Mouse (Mus musculus) midbrain, postnatal 0 days (tissue): ENCODE results near the gene Tacc2. TPM values are rescaled to one million over a fixed set of nuclear protein-coding genes. Genes with fewer than 3 reads are reported as not detected.

Source experiments
- ATAC-seq: fragments of 200-750 bp; cut with Nextera tagmentation; 2 replicates; pipeline ENCODE4 v1.8.0; 2017; ENCODE audit warnings: moderate number of reproducible peaks, mild to moderate bottlenecking, moderate TSS enrichment, moderate library complexity; ENCODE audit not compliant: low FRiP score
- DNase-seq: peaks from one replicate; pipeline ENCODE4 v3.0.0-alpha.2; 2015; ENCODE audit warnings: low spot score
- H3K27ac ChIP-seq: fragments of 300-500 bp; sonication (generic); 2 replicates; pipeline ENCODE4 v1.5.1; 2014; ENCODE audit warnings: low read depth, mild to moderate bottlenecking, low read length, mixed read lengths
- H3K27me3 ChIP-seq: fragments of 300-500 bp; sonication (generic); 2 replicates; pipeline ENCODE4 v1.6.1; 2014; ENCODE audit warnings: low read length, control low read depth, mixed read lengths; ENCODE audit not compliant: insufficient read depth
- H3K36me3 ChIP-seq: fragments of 300-500 bp; sonication (generic); 2 replicates; pipeline ENCODE4 v1.6.1; 2014; ENCODE audit warnings: low read length, control low read depth, mixed read lengths; ENCODE audit not compliant: insufficient read depth
- H3K4me1 ChIP-seq: fragments of 300-500 bp; sonication (generic); 2 replicates; pipeline ENCODE4 v1.6.1; 2014; ENCODE audit warnings: mild to moderate bottlenecking, control low read depth, antibody characterized with exemption, low read length, mixed read lengths; ENCODE audit not compliant: insufficient read depth
- H3K4me2 ChIP-seq: fragments of 300-500 bp; sonication (generic); 2 replicates; pipeline ENCODE4 v1.6.1; 2014; ENCODE audit warnings: low read depth, mild to moderate bottlenecking, low read length, mixed read lengths; ENCODE audit not compliant: poor library complexity, severe bottlenecking
- H3K4me3 ChIP-seq: fragments of 300-500 bp; sonication (generic); 2 replicates; pipeline ENCODE4 v1.5.1; 2014; ENCODE audit warnings: low read depth, mild to moderate bottlenecking, low read length, moderate library complexity
- H3K9ac ChIP-seq: fragments of 300-500 bp; sonication (generic); replicated peaks from 2 replicates; pipeline ENCODE4 v1.6.1; 2014; ENCODE audit warnings: mild to moderate bottlenecking, low read length, moderate library complexity, mixed read lengths; ENCODE audit not compliant: poor library complexity, severe bottlenecking
- H3K9me3 ChIP-seq: fragments of 300-500 bp; sonication (generic); 2 replicates; pipeline ENCODE4 v1.6.1; 2016; ENCODE audit warnings: low read length, control low read depth
- CTCF ChIP-seq: IDR thresholded peaks from 2 replicates; pipeline ENCODE4 v1.5.1; 2016; ENCODE audit warnings: antibody characterized with exemption, mild to moderate bottlenecking
- WGBS: fragments of 180-500 bp; shearing (Covaris S2); extraction: QIAGEN DNeasy Blood & Tissue Kit; methylation state at CpG from one replicate; pipeline ENCODE4 v1.1.7; 2014; 5-methylcytosine and 5-hydroxymethylcytosine counted together
- polyA plus RNA-seq: library from polyadenylated mRNA; unstranded; fragments of >200 nt; fragmentation: Nextera tagmentation; extraction: Ambion mirVana; gene quantifications from 2 replicates; pipeline ENCODE4 v1.2.1, GENCODE M21; 2015
- total RNA-seq: library from RNA; depleted of rRNA; stranded (reverse); fragments of >200 nt; gene quantifications from 2 replicates; pipeline ENCODE4 v1.2.3, GENCODE M21; 2014

Tacc2 gene
- total and polyA plus RNA-seq, 2 experiments from 2014 or later: 54.8 to 55.9 TPM

DNA sequence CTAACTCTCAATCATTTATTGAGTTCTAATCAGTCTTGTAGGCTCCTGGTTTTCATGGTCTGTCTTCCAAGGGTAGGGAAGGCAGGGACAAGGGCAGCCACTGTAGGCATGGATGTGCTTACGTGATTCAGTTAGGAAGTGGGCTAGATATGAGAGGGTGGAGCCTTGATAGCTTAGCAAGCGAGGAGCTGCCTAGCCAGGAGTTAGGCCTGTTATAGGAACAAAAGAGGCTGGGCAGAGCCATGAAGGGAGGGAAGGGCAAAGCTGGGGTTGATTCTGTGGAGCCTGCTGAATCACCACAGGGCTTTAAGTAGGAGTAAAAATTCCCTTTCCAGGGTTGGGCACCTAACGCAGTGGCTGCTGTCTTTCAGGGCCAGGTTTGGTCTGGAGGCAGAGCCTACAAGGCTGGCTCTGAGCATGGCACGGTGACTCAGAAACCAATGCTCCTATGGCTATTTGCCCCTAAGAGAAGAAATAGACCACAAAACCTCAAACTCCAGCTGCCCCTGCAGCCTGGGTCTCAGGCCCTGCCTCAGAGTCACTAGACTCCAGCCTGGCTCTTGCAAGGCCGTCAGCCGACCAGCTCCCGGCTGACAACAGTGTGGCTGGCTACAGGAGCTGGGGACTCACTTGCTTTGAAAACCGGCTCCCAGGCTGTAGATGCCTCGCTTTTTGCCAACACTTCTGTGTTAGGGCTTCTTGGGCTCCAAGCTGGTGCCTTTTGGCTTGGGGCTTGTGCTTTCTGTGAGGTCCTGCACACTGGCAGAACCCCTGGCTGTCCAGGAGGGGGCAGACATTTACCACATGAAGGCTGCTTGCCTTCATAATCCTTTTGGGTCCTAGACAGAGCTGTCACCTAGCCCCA, 96.2 kb downstream of the Tacc2 start:
- peaks cover 4% of the 10 kb centered on the region; the same call in 1 of the 2 replicates for H3K4me1 ChIP-seq
- no peak overlapping the region for H3K9ac ChIP-seq
- H3K9me3 ChIP-seq: no peaks in the 10 kb centered on the region
- peak; percentile 80 for TF ChIP-seq CTCF
- WGBS: 59% methylated on average over 9 of the region's 9 CpGs
- no peak overlapping the region for H3K4me3 ChIP-seq
- H3K36me3 ChIP-seq: no peaks in the 10 kb centered on the region
- H3K27ac ChIP-seq: no peak overlapping the region
- no peak overlapping the region for H3K4me2 ChIP-seq
- ATAC-seq: no peak
- no peaks in the 10 kb centered on the region for H3K27me3 ChIP-seq
- DNase-seq: peak; percentile 76

DNA sequence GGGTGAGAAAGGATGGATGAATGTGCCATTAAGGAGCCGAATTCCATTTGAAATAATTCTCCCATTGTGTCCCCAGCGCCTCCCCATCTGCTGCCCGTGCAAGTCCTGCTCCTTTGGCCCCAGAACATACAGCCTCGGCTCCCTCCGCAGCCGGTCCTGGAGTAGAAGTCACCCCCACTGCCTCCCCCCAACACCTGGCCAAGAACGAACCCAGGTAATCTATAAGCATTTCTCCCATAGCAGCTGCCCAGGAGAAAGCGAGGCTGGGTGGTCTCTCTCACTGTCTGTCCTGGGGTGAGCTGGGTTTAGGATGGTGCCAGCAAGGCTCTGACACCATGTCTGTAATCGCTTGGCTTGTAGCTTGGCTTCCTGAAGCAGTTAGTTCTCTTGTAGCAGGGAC, 97.3 kb downstream of the Tacc2 start:
- H3K27me3 ChIP-seq: no peaks in the 10 kb centered on the region
- no peaks in the 10 kb centered on the region for H3K36me3 ChIP-seq
- no peaks in the 10 kb centered on the region for H3K9me3 ChIP-seq
- 76% methylated on average over 9 of the region's 9 CpGs for WGBS
- H3K4me2 ChIP-seq: no peak overlapping the region
- H3K27ac ChIP-seq: no peak overlapping the region
- no peak for DNase-seq
- H3K4me1 ChIP-seq: peaks cover 4% of the 10 kb centered on the region; the same call in 1 of the 2 replicates
- no peak for ATAC-seq
- TF ChIP-seq CTCF: no peak
- no peak overlapping the region for H3K9ac ChIP-seq
- H3K4me3 ChIP-seq: no peak overlapping the region

DNA sequence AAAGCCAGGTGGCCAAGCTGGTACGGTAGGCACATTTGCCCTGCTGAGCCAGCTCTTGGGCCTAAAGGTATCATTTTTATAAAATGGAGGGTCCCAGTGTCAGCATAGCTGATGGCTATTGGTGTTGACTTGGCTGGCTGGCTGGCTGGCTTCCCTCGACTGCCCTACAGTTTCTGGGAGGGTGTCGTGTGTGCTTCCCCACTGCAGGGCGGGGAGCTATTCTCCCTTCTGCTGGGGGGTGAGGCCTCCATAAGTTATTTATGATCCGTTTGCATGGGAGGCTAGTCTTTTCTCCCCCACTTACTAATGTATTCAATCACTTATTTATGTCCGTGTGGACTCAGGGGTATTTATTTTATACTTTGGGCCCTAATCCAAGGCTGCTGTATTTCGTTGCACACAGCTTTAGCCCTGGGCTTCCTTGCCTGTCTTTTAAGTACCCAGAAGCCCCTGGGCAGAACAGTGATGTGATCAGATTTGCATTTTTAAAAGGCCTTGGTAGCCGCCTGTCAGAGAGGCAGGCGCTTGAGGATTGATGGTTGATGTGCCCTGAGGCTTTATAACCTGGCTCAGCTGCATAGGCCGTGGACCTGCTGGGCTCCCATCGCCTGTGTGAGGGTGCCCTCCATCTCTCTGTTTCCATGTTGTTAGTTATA, 99.8 kb downstream of the Tacc2 start:
- no peaks in the 10 kb centered on the region for H3K36me3 ChIP-seq
- no peaks in the 10 kb centered on the region for H3K27me3 ChIP-seq
- 30% methylated on average over 11 of the region's 11 CpGs for WGBS
- TF ChIP-seq CTCF: no peak
- H3K4me2 ChIP-seq: no peak overlapping the region
- H3K4me3 ChIP-seq: no peak overlapping the region
- H3K9me3 ChIP-seq: no peaks in the 10 kb centered on the region
- no peak for DNase-seq
- H3K4me1 ChIP-seq: no peaks in the 10 kb centered on the region; the same call in 1 of the 2 replicates
- peak overlapping the region; percentile 38; the same call in 1 of the 2 replicates for H3K27ac ChIP-seq
- ATAC-seq: no peak
- H3K9ac ChIP-seq: no peak overlapping the region

DNA sequence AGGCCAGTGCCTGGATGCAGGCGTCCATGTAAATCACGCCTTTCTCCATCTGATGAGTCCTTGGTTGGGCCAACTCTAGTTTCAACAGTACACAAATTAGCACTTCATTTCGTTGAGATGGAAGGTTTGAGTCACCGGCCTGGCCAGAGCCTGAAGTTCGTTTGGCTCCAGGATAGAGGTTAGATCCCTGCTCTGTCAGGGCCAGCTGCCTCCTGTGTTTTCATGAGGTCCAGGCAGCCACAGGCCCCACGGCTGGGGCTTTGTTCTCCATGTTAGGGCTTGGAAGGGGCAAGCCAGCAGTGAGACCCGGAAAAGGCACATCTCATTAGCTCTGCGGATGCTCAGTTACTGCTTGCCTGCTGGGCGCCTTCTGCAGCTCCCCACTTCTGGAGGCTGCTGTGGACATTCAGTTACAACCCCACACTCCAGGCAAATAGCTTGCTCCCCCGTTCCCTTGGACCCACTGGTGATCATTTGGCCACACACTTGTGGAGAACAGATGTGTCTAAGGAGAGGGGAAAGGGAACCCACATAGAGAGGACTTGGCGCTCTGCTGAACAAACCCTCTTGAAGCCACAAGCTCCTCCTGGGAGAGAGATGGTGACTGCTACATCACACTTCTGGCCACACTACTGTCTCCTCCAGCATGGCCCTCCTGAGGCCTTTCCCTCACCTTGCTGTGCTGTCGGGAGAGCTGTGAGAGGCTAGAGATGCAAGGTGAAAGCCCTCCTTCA, 100.5 kb downstream of the Tacc2 start:
- 51% methylated on average over 12 of the region's 12 CpGs for WGBS
- no peaks in the 10 kb centered on the region for H3K9me3 ChIP-seq
- 0 out of 2 replicates have a peak overlapping the region, but pooled peaks have one; percentile 26 for H3K27ac ChIP-seq
- ATAC-seq (no peak), DNase-seq (no peak)
- H3K4me3 ChIP-seq: no peak overlapping the region
- no peaks in the 10 kb centered on the region for H3K4me1 ChIP-seq
- H3K27me3 ChIP-seq: no peaks in the 10 kb centered on the region
- TF ChIP-seq CTCF: no peak
- no peak overlapping the region for H3K9ac ChIP-seq
- no peaks in the 10 kb centered on the region for H3K36me3 ChIP-seq
- H3K4me2 ChIP-seq: no peak overlapping the region

DNA sequence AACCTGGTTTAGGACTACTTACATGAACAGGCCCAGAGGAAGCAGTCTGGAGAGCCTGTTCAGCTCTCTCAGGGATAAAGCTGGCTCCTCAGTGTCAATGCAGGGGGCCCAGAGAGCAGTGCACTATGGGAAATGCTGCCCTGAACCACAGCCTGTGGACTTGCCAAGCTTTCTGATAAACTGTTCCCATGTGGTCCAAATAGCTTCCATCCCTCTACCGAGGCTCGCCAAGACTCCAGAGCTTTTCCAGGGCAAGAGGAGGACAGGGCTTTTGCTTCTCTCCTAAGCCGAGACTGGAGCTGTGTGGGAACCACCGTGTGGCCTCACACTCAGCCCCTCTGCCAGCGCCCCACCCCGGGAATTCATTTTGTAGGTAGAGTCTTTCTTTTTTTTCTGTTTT, 101.2 kb downstream of the Tacc2 start:
- Histone ChIP-seq H3K4me2 (no peak overlapping the region), H3K9ac (no peak overlapping the region), H3K4me1 (no peaks in the 10 kb centered on the region), H3K27me3 (no peaks in the 10 kb centered on the region), H3K36me3 (no peaks in the 10 kb centered on the region), H3K4me3 (no peak overlapping the region), H3K9me3 (no peaks in the 10 kb centered on the region), H3K27ac (no peak overlapping the region)
- DNase-seq (no peak), ATAC-seq (no peak)
- TF ChIP-seq CTCF: no peak
- WGBS: 93% methylated on average over 6 of the region's 6 CpGs
